In the genomic region with DNA sequence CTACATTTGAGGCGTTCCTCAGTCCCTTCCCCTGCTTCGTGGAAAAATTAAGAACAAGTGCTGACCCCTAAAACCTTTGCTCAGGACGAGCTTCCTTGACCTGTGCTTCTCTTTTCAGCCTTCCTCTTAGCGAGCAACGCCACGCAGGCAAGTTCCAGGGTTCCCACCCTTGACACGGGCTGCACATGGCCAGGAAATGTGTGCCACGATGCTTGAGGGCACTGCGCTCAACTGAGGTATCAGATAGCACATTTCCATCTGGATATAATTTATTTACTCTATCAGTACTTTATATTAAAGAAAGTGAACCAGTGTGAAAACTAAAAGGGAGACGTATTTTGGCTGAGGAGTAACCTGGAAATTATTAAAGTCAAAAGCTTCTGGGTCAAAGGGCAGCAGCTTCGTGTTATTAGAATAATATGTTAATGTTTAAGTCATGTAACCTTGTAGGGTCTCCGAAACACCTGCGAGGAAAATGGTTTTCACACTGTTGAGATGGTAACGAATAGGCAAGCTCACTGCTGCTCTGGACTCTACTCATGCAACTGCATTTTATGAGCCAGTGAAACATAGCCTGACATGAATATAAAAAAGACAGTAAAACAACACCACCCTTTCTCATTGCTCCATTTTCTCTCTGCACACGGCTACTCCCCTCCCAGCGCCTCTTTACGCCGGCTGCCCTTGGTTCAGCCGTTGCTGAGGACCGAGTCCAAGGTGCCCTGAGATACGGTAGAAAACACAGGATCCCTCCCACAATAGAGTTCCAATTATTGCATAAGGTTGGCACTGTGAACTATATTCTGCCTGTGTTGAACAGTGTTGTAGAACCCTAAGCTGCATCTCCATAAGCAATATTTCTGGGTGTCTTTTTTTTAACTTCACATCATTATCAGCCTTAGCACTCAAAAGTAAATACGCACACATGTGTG, we compare ENCODE assay signal across 17 mouse cellular contexts.
DNase-seq lines count a peak whose midpoint lies in the region; ATAC-seq and TF ChIP-seq lines count a peak whose summit lies in the region.
"Had no signal": no experiment of that assay in that cellular context is flagged by ENCODE, and none has a peak within 500 bp of the region (broad histone marks: within the 10 kb centered on the region; RNA-seq: fewer than 3 reads in every experiment).

No protein-coding gene starts in this region.

- no peak overlapping the region for H3K9ac ChIP-seq in embryonic facial prominence, embryonic 14.5 days (ENCODE audit: low read depth, low read length)
- H3K9ac ChIP-seq in kidney, embryonic 16.5 days (replicated peaks; ENCODE audit: low read length) = no peak overlapping the region
- no peak overlapping the region for H3K9ac ChIP-seq in limb, embryonic 15.5 days
- H3K9ac ChIP-seq: liver, embryonic 15.5 days had no signal

- H3K4me3 ChIP-seq in kidney, adult 2 months (ENCODE audit: insufficient read depth, low read depth, low read length) = no peak overlapping the region
- no peak overlapping the region for H3K4me3 ChIP-seq in embryonic facial prominence, embryonic 14.5 days (ENCODE audit: low read depth, low read length)
- H3K4me3 ChIP-seq in kidney, embryonic 16.5 days (ENCODE audit: low read length) = no peak overlapping the region
- H3K4me3 ChIP-seq in limb, embryonic 15.5 days = no peak overlapping the region
- H3K4me3 ChIP-seq: left cerebral cortex, adult 2 months; liver, embryonic 15.5 days; midbrain, embryonic 10.5 days had no signal

- no peaks in the 10 kb centered on the region for H3K9me3 ChIP-seq in embryonic facial prominence, embryonic 14.5 days (ENCODE audit: control insufficient read depth, low read length)
- no peaks in the 10 kb centered on the region for H3K9me3 ChIP-seq in kidney, embryonic 16.5 days (ENCODE audit: low read length)
- H3K9me3 ChIP-seq in limb, embryonic 15.5 days = no peaks in the 10 kb centered on the region
- H3K9me3 ChIP-seq: liver, embryonic 15.5 days; midbrain, embryonic 10.5 days had no signal

- peak; percentile 61 for DNase-seq in kidney, adult 2 months
- DNase-seq in kidney, adult 18-20 months = no peak
- DNase-seq in embryonic facial prominence, embryonic 14.5 days (ENCODE audit: low spot score) = peak; percentile 37
- no peak for DNase-seq in frontal cortex, adult 2 months (ENCODE audit: extremely low spot score in 1 of 2, low spot score in 1 of 2)
- DNase-seq: adrenal gland, postnatal 25 days; cerebellum, postnatal 10 days; heart, adult 18-20 months; lung, postnatal 14 days; right cerebral cortex, postnatal 25 days; thymus, adult 18-20 months had no signal

- no peaks in the 10 kb centered on the region for H3K27me3 ChIP-seq in kidney, adult 2 months (replicated peaks; ENCODE audit: control insufficient read depth, insufficient read depth, low read length)
- H3K27me3 ChIP-seq in embryonic facial prominence, embryonic 14.5 days (replicated peaks; ENCODE audit: control insufficient read depth, insufficient read depth, low read length) = no peaks in the 10 kb centered on the region
- no peaks in the 10 kb centered on the region for H3K27me3 ChIP-seq in kidney, embryonic 16.5 days (ENCODE audit: insufficient read depth, low read length)
- H3K27me3 ChIP-seq in limb, embryonic 15.5 days = no peaks in the 10 kb centered on the region
- H3K27me3 ChIP-seq: liver, embryonic 15.5 days had no signal

- no peak for ATAC-seq in embryonic facial prominence, embryonic 14.5 days (ENCODE audit: low read depth)
- ATAC-seq in kidney, embryonic 16.5 days (ENCODE audit: low FRiP score, low TSS enrichment) = 0 out of 2 replicates have a peak, but pooled peaks have one; percentile 59
- no peak for ATAC-seq in limb, embryonic 15.5 days (ENCODE audit: insufficient number of reproducible peaks, low FRiP score, low TSS enrichment, low read depth)
- ATAC-seq in monocyte, adult 5-6 weeks (replicated peaks; ENCODE audit: insufficient number of reproducible peaks, low FRiP score, low TSS enrichment, poor library complexity, severe bottlenecking) = no peak
- ATAC-seq: CD4-positive, CD25-positive, alpha-beta regulatory T cell, adult 4 months had no signal

- no peak overlapping the region for H3K27ac ChIP-seq in kidney, adult 2 months (ENCODE audit: insufficient read depth, low read depth, low read length)
- H3K27ac ChIP-seq in embryonic facial prominence, embryonic 14.5 days (replicated peaks; ENCODE audit: low read depth, low read length) = 0 out of 2 replicates have a peak overlapping the region, but pooled peaks have one; percentile 24
- H3K27ac ChIP-seq in kidney, embryonic 16.5 days (ENCODE audit: low read length) = no peak overlapping the region
- peak overlapping the region; percentile 54; the same call in 1 of the 2 replicates for H3K27ac ChIP-seq in limb, embryonic 15.5 days
- H3K27ac ChIP-seq: left cerebral cortex, adult 2 months; liver, embryonic 15.5 days; midbrain, embryonic 10.5 days had no signal

- peak overlapping the region; percentile 27 for H3K4me2 ChIP-seq in embryonic facial prominence, embryonic 14.5 days (ENCODE audit: low read depth, low read length)
- H3K4me2 ChIP-seq in kidney, embryonic 16.5 days (replicated peaks; ENCODE audit: low read depth, low read length) = peak overlapping the region; percentile 31; the same call in 1 of the 2 replicates
- H3K4me2 ChIP-seq in limb, embryonic 15.5 days = no peak overlapping the region
- H3K4me2 ChIP-seq: liver, embryonic 15.5 days had no signal

- H3K36me3 ChIP-seq in kidney, adult 2 months (ENCODE audit: control insufficient read depth, insufficient read depth, low read length) = no peaks in the 10 kb centered on the region
- no peaks in the 10 kb centered on the region for H3K36me3 ChIP-seq in embryonic facial prominence, embryonic 14.5 days (ENCODE audit: control insufficient read depth, insufficient read depth, low read length)
- H3K36me3 ChIP-seq in kidney, embryonic 16.5 days (ENCODE audit: insufficient read depth, low read length) = no peaks in the 10 kb centered on the region
- H3K36me3 ChIP-seq in limb, embryonic 15.5 days = no peaks in the 10 kb centered on the region
- H3K36me3 ChIP-seq: liver, embryonic 15.5 days; midbrain, embryonic 10.5 days had no signal

- no peaks in the 10 kb centered on the region for H3K4me1 ChIP-seq in kidney, adult 2 months (ENCODE audit: control insufficient read depth, insufficient read depth, low read length)
- peaks cover 13% of the 10 kb centered on the region for H3K4me1 ChIP-seq in embryonic facial prominence, embryonic 14.5 days (ENCODE audit: control insufficient read depth, insufficient read depth, low read length)
- no peaks in the 10 kb centered on the region for H3K4me1 ChIP-seq in kidney, embryonic 16.5 days (ENCODE audit: insufficient read depth, low read length)
- peaks cover 12% of the 10 kb centered on the region; the same call in 1 of the 2 replicates for H3K4me1 ChIP-seq in limb, embryonic 15.5 days
- H3K4me1 ChIP-seq: liver, embryonic 15.5 days; midbrain, embryonic 10.5 days had no signal

- WGBS in kidney, adult 2 months = 39% methylated on average over 22 of the region's 22 CpGs
- 35% methylated on average over 22 of the region's 22 CpGs for WGBS in embryonic facial prominence, embryonic 14.5 days
- 50% methylated on average over 22 of the region's 22 CpGs for WGBS in kidney, embryonic 16.5 days
- 38% methylated on average over 22 of the region's 22 CpGs for WGBS in limb, embryonic 15.5 days

- TF ChIP-seq POLR2A in kidney, adult 2 months (IDR thresholded peaks at IDR 0.05; ENCODE audit: low read depth, low read length) = no peak

- no peak for TF ChIP-seq CTCF in kidney, adult 2 months (conservative IDR thresholded peaks at IDR 0.05; ENCODE audit: insufficient read depth, insufficient read length, low read depth, low read length)

Comparison
In these comparisons a context has a peak if more than half of its experiments do, and no peak if none do; other contexts are left out.
1. DNase-seq: peak in kidney, adult 2 months (single experiment) and embryonic facial prominence, embryonic 14.5 days (single experiment); none in kidney, adult 18-20 months (single experiment) and frontal cortex, adult 2 months (0 of 2).
2. H3K27ac ChIP-seq: peak in embryonic facial prominence, embryonic 14.5 days (single experiment) and limb, embryonic 15.5 days (single experiment); none in kidney, adult 2 months (single experiment) and kidney, embryonic 16.5 days (single experiment).